11 mouse cellular contexts compared by ENCODE assay signal in the genomic region with DNA sequence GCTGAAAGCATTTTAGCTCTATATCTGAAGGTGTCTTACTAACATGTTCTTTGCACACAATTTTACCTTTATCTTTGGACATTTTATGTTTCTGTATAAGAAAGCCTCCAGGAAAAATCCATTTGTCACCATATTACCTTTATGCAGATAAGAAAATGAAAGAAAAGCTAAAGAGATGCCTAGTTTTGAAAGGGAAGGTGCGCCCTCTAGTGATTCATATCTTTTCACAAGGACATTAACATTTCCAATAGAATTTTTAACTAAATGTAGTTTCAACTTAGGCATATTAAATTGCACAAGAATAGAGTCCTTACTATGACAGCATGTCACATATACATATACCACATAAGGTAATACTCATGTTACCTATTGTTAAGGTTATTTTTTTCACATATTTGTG.
DNase-seq lines count a peak whose midpoint lies in the region; ATAC-seq and TF ChIP-seq lines count a peak whose summit lies in the region.
"Had no signal": no experiment of that assay in that cellular context is flagged by ENCODE, and none has a peak within 500 bp of the region (broad histone marks: within the 10 kb centered on the region; RNA-seq: fewer than 3 reads in every experiment).

No protein-coding gene starts in this region.

- no peak overlapping the region for H3K9ac ChIP-seq in hindbrain, embryonic 14.5 days
- H3K9ac ChIP-seq in hindbrain, embryonic 13.5 days, result no peak overlapping the region
- H3K9ac ChIP-seq in liver, embryonic 14.5 days (replicated peaks), result no peak overlapping the region
- H3K9ac ChIP-seq: limb, embryonic 13.5 days had no signal

- H3K4me2 ChIP-seq in hindbrain, embryonic 14.5 days (replicated peaks), result no peak overlapping the region
- H3K4me2 ChIP-seq in hindbrain, embryonic 13.5 days, result no peak overlapping the region
- H3K4me2 ChIP-seq in liver, embryonic 14.5 days (ENCODE audit: low read depth), result no peak overlapping the region
- H3K4me2 ChIP-seq: limb, embryonic 13.5 days had no signal

- DNase-seq in hindbrain, embryonic 14.5 days (ENCODE audit: low spot score), result peak; percentile 65
- DNase-seq in liver, embryonic 14.5 days (ENCODE audit: low read depth in 3 of 3, low spot score in 3 of 3), result no peak
- DNase-seq in liver (no peak), Patski (ENCODE audit: low read depth, low spot score) (no peak)
- DNase-seq in lung, postnatal 25 days (ENCODE audit: low spot score), result peak; percentile 3
- no peak for DNase-seq in yolk sac, embryonic 10.5 days (ENCODE audit: low spot score)
- no peak for DNase-seq in heart, embryonic 10.5 days (ENCODE audit: low spot score)
- DNase-seq: right cerebral cortex, postnatal 25 days; thymus, adult 18-20 months had no signal

- H3K36me3 ChIP-seq in hindbrain, embryonic 14.5 days (replicated peaks; ENCODE audit: control insufficient read depth, insufficient read depth), result no peaks in the 10 kb centered on the region
- H3K36me3 ChIP-seq in hindbrain, embryonic 13.5 days, result no peaks in the 10 kb centered on the region
- no peaks in the 10 kb centered on the region for H3K36me3 ChIP-seq in liver, embryonic 14.5 days (replicated peaks; ENCODE audit: control insufficient read depth, insufficient read depth, low read depth)
- no peaks in the 10 kb centered on the region for H3K36me3 ChIP-seq in heart, embryonic 10.5 days
- H3K36me3 ChIP-seq: limb, embryonic 13.5 days had no signal

- no peaks in the 10 kb centered on the region for H3K27me3 ChIP-seq in hindbrain, embryonic 14.5 days (ENCODE audit: control insufficient read depth, insufficient read depth, low read length)
- no peaks in the 10 kb centered on the region for H3K27me3 ChIP-seq in hindbrain, embryonic 13.5 days
- H3K27me3 ChIP-seq in liver, embryonic 14.5 days (ENCODE audit: control insufficient read depth, insufficient read depth, low read length), result no peaks in the 10 kb centered on the region
- peaks cover 55% of the 10 kb centered on the region for H3K27me3 ChIP-seq in Patski
- H3K27me3 ChIP-seq in heart, embryonic 10.5 days (ENCODE audit: insufficient read depth, poor library complexity, severe bottlenecking), result no peaks in the 10 kb centered on the region
- H3K27me3 ChIP-seq: limb, embryonic 13.5 days had no signal

- H3K4me1 ChIP-seq in hindbrain, embryonic 14.5 days (replicated peaks; ENCODE audit: control insufficient read depth, insufficient read depth, low read length), result no peaks in the 10 kb centered on the region
- no peaks in the 10 kb centered on the region for H3K4me1 ChIP-seq in hindbrain, embryonic 13.5 days (replicated peaks)
- H3K4me1 ChIP-seq in liver, embryonic 14.5 days (replicated peaks; ENCODE audit: control insufficient read depth in 2 of 2, insufficient read depth in 2 of 2, low read length in 1 of 2), result no peaks in the 10 kb centered on the region
- no peaks in the 10 kb centered on the region for H3K4me1 ChIP-seq in heart, embryonic 10.5 days
- H3K4me1 ChIP-seq: limb, embryonic 13.5 days had no signal

- no peak for ATAC-seq in hindbrain, embryonic 14.5 days (ENCODE audit: low FRiP score)
- no peak for ATAC-seq in hindbrain, embryonic 13.5 days (ENCODE audit: low FRiP score)
- ATAC-seq in liver, embryonic 14.5 days (ENCODE audit: insufficient read depth), result no peak
- no peak for ATAC-seq in Patski

- 9% methylated on average over 1 of the region's 1 CpGs for WGBS in hindbrain, embryonic 14.5 days
- 9% methylated on average over 1 of the region's 1 CpGs for WGBS in hindbrain, embryonic 13.5 days
- 4% methylated on average over 1 of the region's 1 CpGs for WGBS in liver, embryonic 14.5 days (ENCODE audit: insufficient replicate concordance)
- WGBS in heart, embryonic 10.5 days, result 12% methylated on average over 1 of the region's 1 CpGs

- TF ChIP-seq CTCF in liver, embryonic 14.5 days (IDR thresholded peaks at IDR 0.05; ENCODE audit: low read depth), result 0 out of 2 replicates have a peak, but pooled peaks have one; percentile 7
- peak; percentile 38 for TF ChIP-seq CTCF in Patski (IDR thresholded peaks at IDR 0.05)

- TF ChIP-seq EP300 in liver, embryonic 14.5 days (IDR thresholded peaks at IDR 0.05; ENCODE audit: low read depth), result no peak

- CTCF ChIA-PET in Patski (lab: Charles Lee), result no interaction called here

- no peaks in the 10 kb centered on the region for H3K9me3 ChIP-seq in hindbrain, embryonic 14.5 days (ENCODE audit: control insufficient read depth, low read length)
- H3K9me3 ChIP-seq in hindbrain, embryonic 13.5 days, result no peaks in the 10 kb centered on the region
- no peaks in the 10 kb centered on the region for H3K9me3 ChIP-seq in liver, embryonic 14.5 days (ENCODE audit: control insufficient read depth, low read length)
- no peaks in the 10 kb centered on the region for H3K9me3 ChIP-seq in heart, embryonic 10.5 days
- H3K9me3 ChIP-seq: limb, embryonic 13.5 days had no signal

- no peak overlapping the region for H3K27ac ChIP-seq in hindbrain, embryonic 14.5 days
- no peak overlapping the region for H3K27ac ChIP-seq in hindbrain, embryonic 13.5 days
- no peak overlapping the region for H3K27ac ChIP-seq in liver, embryonic 14.5 days
- H3K27ac ChIP-seq in heart, embryonic 10.5 days, result no peak overlapping the region
- H3K27ac ChIP-seq: limb, embryonic 13.5 days had no signal

- in situ Hi-C loops in Patski (cut with MboI; ENCODE audit: low pct_unique_long_range_greater_than_20kb), result no loop called here

- POLR2A ChIA-PET in Patski (lab: Charles Lee), result no interaction called here

- no peak overlapping the region for H3K4me3 ChIP-seq in hindbrain, embryonic 14.5 days (replicated peaks; ENCODE audit: low read length)
- H3K4me3 ChIP-seq in hindbrain, embryonic 13.5 days, result no peak overlapping the region
- H3K4me3 ChIP-seq in liver, embryonic 14.5 days (ENCODE audit: insufficient read depth in 1 of 2, low read depth in 2 of 2, low read length in 2 of 2), result no peak overlapping the region
- no peak overlapping the region for H3K4me3 ChIP-seq in heart, embryonic 10.5 days
- H3K4me3 ChIP-seq: limb, embryonic 13.5 days had no signal

Comparison
In these comparisons a context has a peak if more than half of its experiments do, and no peak if none do; other contexts are left out.
1. DNase-seq: peak in hindbrain, embryonic 14.5 days (single experiment) and lung, postnatal 25 days (single experiment); none in liver, embryonic 14.5 days (0 of 3), liver (single experiment), Patski (single experiment), yolk sac, embryonic 10.5 days (single experiment) and heart, embryonic 10.5 days (single experiment).